Mouse (Mus musculus): ENCODE results near the gene Ttll1. TPM values are rescaled to one million over a fixed set of nuclear protein-coding genes. Genes with fewer than 3 reads are reported as not detected.

The Ttll1 gene
- total and polyA plus RNA-seq, 2 experiments from 2014 or later: 47.4 to 115 TPM

GRCm38 (mm10) chr15:83440726-83441125, 70.0 kb downstream of the Ttll1 start:
- no peak overlapping the region for H3K4me2 ChIP-seq (ENCODE audit: low read depth)
- H3K9me3 ChIP-seq (ENCODE audit: low read length): no peaks in the 10 kb centered on the region
- TF ChIP-seq CTCF (IDR thresholded peaks at IDR 0.05; ENCODE audit: low read depth): no peak
- H3K36me3 ChIP-seq (ENCODE audit: insufficient read depth): no peaks in the 10 kb centered on the region
- no peak for ATAC-seq
- H3K27me3 ChIP-seq (ENCODE audit: insufficient read depth, low read length): no peaks in the 10 kb centered on the region
- H3K9ac ChIP-seq: no peak overlapping the region
- 74% methylated on average over 5 of the region's 5 CpGs for WGBS
- no peak overlapping the region for H3K4me3 ChIP-seq (ENCODE audit: low read depth, low read length)
- no peak for DNase-seq
- H3K4me1 ChIP-seq (ENCODE audit: insufficient read depth): no peaks in the 10 kb centered on the region
- H3K27ac ChIP-seq (ENCODE audit: low read depth, low read length): no peak overlapping the region

DNA sequence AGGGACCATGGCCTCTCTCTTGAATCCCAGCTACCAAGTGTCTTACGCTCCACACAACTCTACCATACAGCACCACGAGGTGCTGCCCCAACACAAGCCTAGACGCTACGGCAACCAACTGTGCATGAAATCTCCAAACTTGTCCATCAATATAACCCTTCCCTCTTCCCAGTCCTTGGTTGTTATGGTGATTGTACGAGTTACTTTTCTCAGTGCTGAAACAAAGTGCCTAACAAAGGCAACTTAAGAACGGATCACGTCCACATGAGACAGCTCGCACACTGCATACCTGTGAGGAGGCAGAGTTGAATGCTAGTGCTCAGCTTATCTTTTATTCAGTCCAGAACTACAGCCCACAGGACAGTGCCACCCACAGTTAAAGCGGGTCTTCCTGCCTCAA, 74.2 kb downstream of the Ttll1 start:
- H3K4me1 ChIP-seq (ENCODE audit: insufficient read depth): 0 out of 2 replicates have a peak, but pooled peaks cover 4% of the 10 kb centered on the region
- DNase-seq: no peak
- H3K36me3 ChIP-seq (ENCODE audit: insufficient read depth): no peaks in the 10 kb centered on the region
- WGBS: 80% methylated on average over 9 of the region's 9 CpGs
- no peak overlapping the region for H3K4me2 ChIP-seq (ENCODE audit: low read depth)
- no peaks in the 10 kb centered on the region for H3K9me3 ChIP-seq (ENCODE audit: low read length)
- no peak overlapping the region for H3K9ac ChIP-seq
- TF ChIP-seq CTCF (IDR thresholded peaks at IDR 0.05; ENCODE audit: low read depth): no peak
- ATAC-seq: no peak
- H3K27me3 ChIP-seq (ENCODE audit: insufficient read depth, low read length): no peaks in the 10 kb centered on the region
- no peak overlapping the region for H3K4me3 ChIP-seq (ENCODE audit: low read depth, low read length)
- H3K27ac ChIP-seq (ENCODE audit: low read depth, low read length): no peak overlapping the region

- Histone ChIP-seq H3K27me3 (ENCODE audit: insufficient read depth, low read length) (no peaks in the 10 kb centered on the region), H3K9me3 (ENCODE audit: low read length) (no peaks in the 10 kb centered on the region), H3K4me2 (ENCODE audit: low read depth) (no peak overlapping the region), H3K4me3 (ENCODE audit: low read depth, low read length) (no peak overlapping the region), H3K9ac (no peak overlapping the region), H3K4me1 (ENCODE audit: insufficient read depth) (0 out of 2 replicates have a peak, but pooled peaks cover 4% of the 10 kb centered on the region), H3K36me3 (ENCODE audit: insufficient read depth) (no peaks in the 10 kb centered on the region), H3K27ac (ENCODE audit: low read depth, low read length) (no peak overlapping the region)
- 62% methylated on average over 8 of the region's 8 CpGs for WGBS
- no peak for TF ChIP-seq CTCF (IDR thresholded peaks at IDR 0.05; ENCODE audit: low read depth)
- peak; percentile 25 for DNase-seq
- ATAC-seq: no peak
Measured at GRCm38 (mm10) chr15:83435324-83436090, 75.2 kb downstream of the Ttll1 start.

GRCm38 (mm10) chr15:83434692-83435091, 76.0 kb downstream of the Ttll1 start:
- DNase-seq (no peak), ATAC-seq (no peak)
- 80% methylated on average over 4 of the region's 4 CpGs for WGBS
- no peak overlapping the region for H3K4me2 ChIP-seq (ENCODE audit: low read depth)
- H3K9me3 ChIP-seq (ENCODE audit: low read length): no peaks in the 10 kb centered on the region
- TF ChIP-seq CTCF (IDR thresholded peaks at IDR 0.05; ENCODE audit: low read depth): no peak
- no peak overlapping the region for H3K4me3 ChIP-seq (ENCODE audit: low read depth, low read length)
- H3K4me1 ChIP-seq (ENCODE audit: insufficient read depth): 0 out of 2 replicates have a peak, but pooled peaks cover 4% of the 10 kb centered on the region
- H3K9ac ChIP-seq: no peak overlapping the region
- no peaks in the 10 kb centered on the region for H3K36me3 ChIP-seq (ENCODE audit: insufficient read depth)
- H3K27me3 ChIP-seq (ENCODE audit: insufficient read depth, low read length): no peaks in the 10 kb centered on the region
- H3K27ac ChIP-seq (ENCODE audit: low read depth, low read length): no peak overlapping the region

Small RNAs within 50 kb of the gene (microRNA-seq; reads per million reads assigned to microRNA genes)
- 0 reads per million in 2 experiments for gene Gm24575

Other genes starting within 250 kb of the Ttll1 start
- gene Arfgap3, start 160.6 kb downstream of the Ttll1 start, total RNA-seq (2014; rRNA removed): 41.0 and 41.2 TPM in 2 replicates
- 32.0 and 33.7 TPM in 2 replicates for gene Arfgap3, start 160.6 kb downstream of the Ttll1 start, polyA plus RNA-seq (2015; fragmentation: Nextera tagmentation; extraction: Ambion mirVana)
- 13.8 and 20.9 TPM in 2 replicates for gene Pacsin2, start 46.3 kb downstream of the Ttll1 start, total RNA-seq (2014; rRNA removed)
- gene Pacsin2, start 46.3 kb downstream of the Ttll1 start, polyA plus RNA-seq (2015; fragmentation: Nextera tagmentation; extraction: Ambion mirVana): 10.4 and 16.5 TPM in 2 replicates
- gene Bik, start 16.0 kb upstream of the Ttll1 start, total RNA-seq (2014; rRNA removed): not detected in 2 replicates
- 0.33 and 0.84 TPM in 2 replicates for gene Bik, start 16.0 kb upstream of the Ttll1 start, polyA plus RNA-seq (2015; fragmentation: Nextera tagmentation; extraction: Ambion mirVana)
- gene Tspo, start 52.7 kb upstream of the Ttll1 start, total RNA-seq (2014; rRNA removed): 5.7 and 13.6 TPM in 2 replicates
- 15.3 and 18.0 TPM in 2 replicates for gene Tspo, start 52.7 kb upstream of the Ttll1 start, polyA plus RNA-seq (2015; fragmentation: Nextera tagmentation; extraction: Ambion mirVana)
- gene Mcat, start 52.9 kb upstream of the Ttll1 start, total RNA-seq (2014; rRNA removed): 50.3 and 53.8 TPM in 2 replicates
- gene Mcat, start 52.9 kb upstream of the Ttll1 start, polyA plus RNA-seq (2015; fragmentation: Nextera tagmentation; extraction: Ambion mirVana): 40.9 and 46.3 TPM in 2 replicates
- 42.9 and 43.3 TPM in 2 replicates for gene Ttll12, start 84.3 kb upstream of the Ttll1 start, total RNA-seq (2014; rRNA removed)
- gene Ttll12, start 84.3 kb upstream of the Ttll1 start, polyA plus RNA-seq (2015; fragmentation: Nextera tagmentation; extraction: Ambion mirVana): 34.8 and 38.7 TPM in 2 replicates
- gene Scube1, start 214.1 kb upstream of the Ttll1 start, total RNA-seq (2014; rRNA removed): 28.1 and 33.5 TPM in 2 replicates
- gene Scube1, start 214.1 kb upstream of the Ttll1 start, polyA plus RNA-seq (2015; fragmentation: Nextera tagmentation; extraction: Ambion mirVana): 9.7 and 12.0 TPM in 2 replicates